Mouse (Mus musculus) cerebellum, adult (tissue): ENCODE results near the gene Psip1.
"Not testable (repeated sequence)": the region's sequence is repeated elsewhere in the genome, so short reads cannot be mapped to it uniquely, and the experiment has no call there.

ENCODE experiments used
- ATAC-seq: cut with Nextera tagmentation; 2 replicates; pipeline ENCODE4 v1.9.2; 2017; ENCODE audit warnings: mild to moderate bottlenecking, moderate library complexity, mixed read lengths; ENCODE audit not compliant: insufficient number of reproducible peaks, low FRiP score, low TSS enrichment

Psip1 gene

DNA sequence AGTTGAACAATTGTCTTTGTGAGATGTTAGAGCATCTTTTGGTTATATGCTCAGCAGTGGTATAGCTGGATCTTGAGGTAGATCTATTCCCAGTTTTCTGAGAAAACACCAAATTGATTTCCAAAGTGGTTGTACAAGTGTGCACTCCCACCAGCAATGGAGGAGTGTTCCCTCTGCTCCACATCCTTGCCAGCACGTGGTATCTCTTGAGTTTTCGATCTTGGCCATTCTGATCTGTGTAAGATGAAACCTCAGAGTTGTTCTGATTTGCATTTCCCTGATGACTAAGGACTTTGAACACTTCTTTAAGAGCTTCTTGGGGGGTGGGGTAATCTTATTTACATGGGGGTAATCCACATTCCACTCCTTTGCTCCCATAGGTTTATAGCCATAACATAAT lies 23.3 kb upstream of the Psip1 start:
- no peak for ATAC-seq

DNA sequence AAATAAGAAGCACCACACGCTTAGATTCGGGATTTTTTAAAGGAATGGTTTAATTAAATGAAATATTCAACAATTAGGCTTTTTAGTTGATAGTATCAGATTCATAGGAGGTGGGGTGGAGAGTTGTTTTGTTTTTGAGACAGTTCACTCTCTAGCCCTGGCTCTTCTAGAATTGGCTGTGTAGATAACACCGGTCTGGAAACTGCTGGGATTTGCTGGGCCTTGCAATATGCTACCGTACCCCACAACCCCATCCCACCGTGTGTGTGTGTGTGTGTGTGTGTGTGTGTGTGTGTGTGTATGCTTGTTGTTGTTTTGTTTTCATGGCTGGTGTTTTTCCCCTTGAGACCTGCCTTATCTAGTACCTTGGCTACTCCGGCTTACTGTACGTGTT lies 14.8 kb upstream of the Psip1 start:
- ATAC-seq: no peak

DNA sequence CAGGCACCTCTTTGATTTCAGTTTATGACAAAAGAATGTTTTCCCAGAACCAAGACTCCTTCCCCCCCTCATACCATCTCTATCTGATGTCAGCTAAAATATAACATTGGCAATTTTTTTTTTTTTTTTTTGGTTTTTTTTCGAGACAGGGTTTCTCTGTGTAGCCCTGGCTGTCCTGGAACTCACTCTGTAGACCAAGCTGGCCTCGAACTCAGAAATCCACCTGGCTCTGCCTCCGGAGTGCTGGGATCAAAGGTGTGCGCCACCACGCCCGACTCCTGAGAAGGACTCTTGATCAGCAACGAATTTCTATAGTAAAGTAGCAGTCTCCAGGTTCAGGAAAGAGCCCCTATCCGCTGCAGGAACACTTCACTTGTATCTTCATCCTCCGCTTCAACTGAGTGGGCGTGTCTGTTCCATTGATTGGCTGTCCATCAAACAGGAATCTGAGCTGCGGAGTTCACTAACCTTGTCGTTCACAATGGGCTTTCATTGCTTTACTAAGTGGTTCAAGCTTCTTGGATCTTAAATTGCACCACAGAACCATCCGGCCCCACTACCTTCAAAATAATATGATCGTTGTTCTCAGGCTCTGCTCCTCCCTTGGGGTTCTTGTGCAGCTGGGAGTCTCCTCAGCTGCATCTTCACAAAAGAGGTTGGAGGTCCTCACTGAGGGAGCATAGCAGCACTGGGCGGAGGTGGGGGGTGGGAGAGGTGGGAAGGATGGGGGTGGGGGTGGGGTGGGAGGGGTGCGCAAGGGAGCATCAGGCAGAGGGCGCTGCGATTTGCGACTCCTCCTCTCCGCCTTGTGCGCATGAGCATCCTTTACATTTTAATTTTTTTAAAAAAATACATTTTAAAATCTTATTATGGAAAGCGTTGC lies 14.1 kb upstream of the Psip1 start:
- no peak for ATAC-seq

DNA sequence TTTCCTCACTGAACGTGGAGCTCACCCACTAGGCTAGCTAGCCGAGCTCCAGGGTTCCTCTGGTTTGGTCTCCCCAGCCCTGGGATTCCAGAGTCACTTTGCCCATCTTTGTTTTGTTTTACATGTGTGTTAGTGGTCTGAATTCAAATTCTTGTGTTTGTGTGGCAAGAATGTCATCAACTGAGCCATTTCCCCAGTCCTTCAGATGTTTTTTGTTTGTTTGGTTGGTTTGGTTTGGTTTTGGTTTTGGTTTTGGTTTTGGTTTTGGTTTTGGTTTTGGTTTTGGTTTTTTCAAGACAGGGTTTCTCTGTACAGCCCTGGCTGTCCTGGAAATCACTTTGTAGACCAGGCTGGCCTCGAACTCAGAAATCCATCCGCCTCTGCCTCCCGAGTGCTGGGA lies 10.8 kb upstream of the Psip1 start:
- ATAC-seq: not testable (repeated sequence)

DNA sequence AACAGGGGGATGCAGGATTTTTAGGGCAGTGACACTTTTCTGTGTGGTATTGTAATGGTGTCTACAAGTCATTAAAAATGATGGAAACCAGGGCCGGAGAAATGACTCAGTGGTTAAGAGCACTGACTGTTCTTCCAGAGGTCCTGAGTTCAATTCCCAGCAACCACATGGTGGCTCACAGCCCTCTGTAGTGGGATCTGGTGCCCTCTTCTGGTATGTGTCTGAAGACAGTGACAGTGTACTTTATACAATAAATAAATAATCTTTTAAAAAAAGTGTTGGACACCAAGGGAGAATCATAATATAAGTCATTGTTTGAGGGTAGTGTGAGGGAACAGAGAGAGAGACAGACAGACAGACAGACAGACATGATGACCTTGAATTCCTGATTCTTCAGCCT lies 6.9 kb upstream of the Psip1 start:
- ATAC-seq: no peak

DNA sequence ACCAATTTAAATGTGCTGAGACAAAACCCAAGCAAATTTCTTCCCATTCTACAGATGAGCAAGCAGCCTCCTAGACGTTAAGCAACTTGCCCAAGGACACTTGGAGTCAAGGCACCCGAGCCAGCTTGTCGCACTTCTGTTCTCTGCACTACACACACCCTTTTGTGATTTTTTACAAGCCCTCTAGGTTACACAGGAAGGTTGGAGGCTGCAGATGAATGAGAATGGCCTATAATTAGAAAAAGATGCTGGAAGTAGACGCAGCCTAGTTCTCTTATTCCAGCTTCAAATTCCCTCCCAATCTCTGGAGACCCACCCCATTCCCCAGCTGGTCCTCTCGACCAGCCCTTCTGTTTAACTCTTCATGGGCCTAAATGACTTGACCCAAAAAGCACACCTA lies 2.9 kb upstream of the Psip1 start:
- no peak for ATAC-seq

DNA sequence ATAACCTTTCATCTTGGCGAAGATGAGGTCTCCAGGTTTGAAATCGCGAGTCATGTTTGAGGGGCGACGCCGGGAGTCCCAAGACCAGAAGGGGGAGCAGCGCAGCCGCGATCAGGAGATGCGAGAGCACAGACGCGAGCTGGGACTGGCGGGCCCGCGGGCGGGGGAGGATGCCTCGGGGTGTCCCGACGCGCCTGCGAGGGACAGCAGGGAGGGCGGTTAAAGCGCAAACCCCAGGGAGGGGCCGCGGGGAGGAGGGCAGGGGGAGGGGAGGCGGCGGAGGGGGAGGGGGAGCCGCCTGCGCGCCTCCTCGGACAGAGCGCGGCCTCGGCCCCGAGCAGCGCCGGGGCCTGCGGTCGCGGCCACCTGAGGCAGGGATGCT lies 533 bp downstream of the Psip1 start:
- peak; percentile 75 for ATAC-seq

DNA sequence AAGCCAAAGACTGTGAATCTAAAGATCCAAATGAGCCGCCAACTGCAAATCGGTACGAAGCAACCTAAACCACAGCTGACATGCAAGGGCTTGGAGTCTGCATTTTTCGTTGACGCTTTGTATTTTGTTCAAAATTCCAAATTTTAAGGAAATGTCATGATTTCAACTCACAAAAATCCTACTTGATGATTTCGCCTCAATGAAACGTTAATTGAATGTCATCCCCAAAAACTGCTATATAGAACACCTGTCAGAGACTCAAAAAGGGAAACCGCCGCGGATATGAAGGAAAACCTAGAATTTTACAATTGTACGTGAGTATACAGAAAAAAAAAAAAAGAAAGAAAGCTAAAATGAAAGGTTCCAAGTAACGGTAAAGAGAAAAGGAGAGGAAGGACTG lies 1.0 kb downstream of the Psip1 start:
- no peak for ATAC-seq

DNA sequence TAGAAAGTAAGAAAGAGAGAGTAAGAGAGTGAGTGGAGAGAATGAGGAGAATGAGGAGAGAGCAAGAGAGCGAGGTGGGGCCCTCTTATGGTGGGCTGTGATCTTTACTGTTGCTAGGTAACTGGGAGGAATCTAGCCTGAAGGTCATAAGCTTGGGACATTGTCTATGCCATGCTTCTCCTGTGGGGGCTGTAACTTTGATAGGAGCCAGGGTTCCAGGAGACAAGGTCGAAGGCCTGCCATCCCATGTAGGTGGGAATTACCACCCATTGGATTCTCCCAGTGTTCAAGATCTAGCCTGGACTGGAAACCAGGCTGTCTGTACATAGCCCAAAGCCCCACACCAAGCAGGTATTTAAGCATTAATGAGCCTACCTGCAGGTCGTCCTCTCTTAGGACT lies 18.1 kb downstream of the Psip1 start:
- no peak for ATAC-seq

DNA sequence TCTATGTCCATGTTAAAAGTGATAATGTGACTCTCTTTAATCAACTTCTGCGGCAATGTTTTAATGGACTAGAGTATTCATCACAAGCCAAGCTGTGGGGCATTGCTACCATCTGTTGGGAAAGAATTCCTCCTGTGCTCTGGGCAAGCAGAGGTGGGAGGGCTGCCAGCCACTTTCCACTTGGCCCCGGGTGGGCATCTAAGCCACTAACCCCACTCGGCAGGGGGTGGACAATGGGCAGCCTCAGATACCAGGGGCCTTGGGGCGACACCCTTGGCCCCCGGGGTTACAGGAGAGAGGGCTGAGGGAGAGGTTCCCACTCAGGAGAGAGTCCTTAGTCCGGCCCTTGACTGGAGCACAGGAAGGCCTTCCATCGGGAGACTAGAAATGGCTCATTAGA lies 18.6 kb downstream of the Psip1 start:
- peak; percentile 92 for ATAC-seq

DNA sequence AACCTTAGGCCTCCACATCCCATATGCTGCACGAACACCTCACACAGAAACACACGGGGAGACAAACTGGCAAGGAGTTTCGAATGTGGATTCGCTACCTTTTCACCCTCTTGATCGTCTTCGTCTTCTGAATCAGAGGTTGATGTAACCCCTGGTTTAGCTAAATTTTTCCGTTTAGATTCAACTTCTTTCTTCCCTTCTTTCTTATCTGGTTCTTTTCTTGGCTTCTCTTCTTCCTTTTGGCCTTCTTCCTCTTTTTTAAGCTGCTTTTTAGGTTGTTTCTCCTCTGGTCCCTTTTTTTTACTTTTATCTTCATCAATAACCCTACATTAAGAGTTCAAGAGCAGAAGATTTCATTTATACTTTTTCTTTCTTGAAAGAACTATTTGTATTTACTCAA lies 21.4 kb downstream of the Psip1 start:
- no peak for ATAC-seq

DNA sequence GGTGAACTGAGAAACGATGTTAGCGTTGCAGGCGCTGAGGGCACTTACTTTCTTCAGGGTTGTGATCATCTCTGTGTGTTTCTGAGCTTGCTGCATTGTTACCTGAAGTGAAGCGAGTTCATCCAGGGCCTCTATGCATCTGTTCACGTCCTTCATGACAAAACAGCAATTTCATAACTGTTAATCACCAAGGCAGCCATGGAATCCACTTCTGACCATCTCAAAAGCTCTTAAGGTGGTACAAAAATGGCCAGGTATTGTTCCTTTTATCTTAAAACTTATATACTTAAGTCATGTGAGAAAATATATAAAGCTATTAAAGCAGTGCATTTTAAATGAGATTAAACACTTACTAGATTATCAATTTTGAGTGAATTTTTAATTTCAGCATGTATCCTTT lies 26.2 kb downstream of the Psip1 start:
- ATAC-seq: no peak

DNA sequence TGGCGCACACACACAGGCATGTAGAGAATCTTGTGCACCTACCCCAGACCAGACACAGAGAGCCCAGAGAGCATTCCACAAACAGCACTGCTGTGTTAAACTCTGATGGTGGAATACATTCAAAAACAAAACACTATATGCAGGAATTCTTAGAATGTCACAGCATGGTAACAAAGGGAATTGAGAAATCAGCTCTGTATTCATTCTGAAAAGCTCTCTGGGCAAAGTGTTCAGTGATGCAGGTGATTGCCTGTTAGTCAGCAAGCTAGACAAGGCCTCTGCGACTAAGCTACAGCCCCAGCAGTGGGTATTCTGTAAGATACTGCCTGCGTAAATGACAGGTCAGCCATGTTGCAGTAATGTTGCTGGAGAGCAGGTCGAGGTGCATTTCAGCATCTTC lies 35.5 kb downstream of the Psip1 start:
- ATAC-seq: no peak

DNA sequence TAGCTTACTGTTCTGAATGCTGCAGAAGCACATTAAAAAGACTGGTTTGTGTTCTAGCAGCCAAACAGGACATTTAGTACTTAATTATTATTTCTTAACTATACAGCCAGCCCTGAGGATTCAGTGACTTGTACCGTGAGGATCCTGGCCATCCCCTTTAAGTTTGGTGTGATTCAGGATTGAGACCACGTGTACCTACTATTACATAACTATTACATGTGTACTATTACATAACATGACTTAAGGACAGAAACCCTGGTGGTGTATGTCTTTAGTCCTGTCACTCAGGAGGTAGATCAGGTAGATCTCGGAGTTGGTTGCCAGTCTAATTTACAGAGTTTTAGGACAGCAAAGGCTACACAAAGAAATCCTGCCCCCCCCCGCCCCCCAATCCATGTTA lies 45.2 kb downstream of the Psip1 start:
- ATAC-seq: no peak

DNA sequence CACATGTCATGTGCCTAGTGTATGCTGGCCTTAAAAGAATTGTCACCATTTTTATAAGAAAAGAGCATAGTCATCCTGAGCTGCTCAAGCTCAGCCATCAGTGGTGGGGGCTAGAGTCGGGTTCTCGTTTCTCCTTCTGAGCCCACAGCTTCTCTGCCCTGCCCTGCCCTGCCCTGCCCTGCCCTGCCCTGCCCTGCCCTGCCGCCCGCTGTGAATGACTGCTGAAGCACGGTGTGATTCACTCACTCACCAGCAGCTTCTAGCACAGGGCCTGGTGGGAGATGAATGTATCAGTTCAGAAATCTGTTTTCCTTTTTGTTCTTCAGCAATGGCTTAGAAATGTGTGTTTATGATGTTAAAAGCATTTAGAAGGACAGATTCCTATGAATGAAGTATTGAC lies 47.2 kb downstream of the Psip1 start:
- peak; percentile 53; the same call in 1 of the 2 replicates for ATAC-seq

DNA sequence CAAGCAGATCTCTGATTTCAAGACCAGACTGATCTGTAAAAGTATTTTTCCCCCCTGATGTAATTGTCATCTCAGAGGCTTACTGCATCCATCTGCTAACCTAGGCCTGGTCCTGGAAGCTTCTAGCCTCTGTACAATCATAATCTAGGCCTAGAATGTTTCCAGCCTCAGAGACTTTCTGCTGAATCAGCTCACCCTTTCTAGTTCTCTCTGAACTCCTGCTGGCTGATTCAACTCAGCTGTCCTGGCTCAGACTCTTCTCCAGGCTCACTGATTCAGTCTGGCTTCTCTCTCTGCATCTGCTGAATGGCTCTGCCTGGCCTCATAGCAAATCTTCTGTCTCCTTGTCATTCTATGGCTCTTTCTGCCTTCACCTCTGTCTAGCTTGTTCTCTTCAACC lies 48.1 kb downstream of the Psip1 start:
- ATAC-seq: no peak

DNA sequence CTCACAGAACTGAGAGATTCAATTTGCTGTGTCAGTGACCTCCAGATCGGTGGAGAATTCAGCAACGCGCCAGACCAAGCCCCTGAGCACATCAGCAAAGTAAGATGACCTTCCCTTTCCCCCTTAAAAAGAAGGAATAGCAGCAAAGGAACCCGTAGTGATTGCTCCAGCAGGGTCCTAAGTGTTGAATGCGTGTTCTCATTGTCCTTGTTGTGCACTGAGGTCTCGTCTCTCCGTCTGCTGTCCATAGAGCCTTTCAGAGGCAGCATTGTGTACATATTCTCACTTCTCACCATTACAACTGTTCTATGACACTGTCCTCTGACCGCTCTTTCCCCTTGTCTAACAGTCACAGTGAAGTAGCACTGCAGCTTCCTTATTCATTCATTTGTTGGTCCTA lies 49.9 kb downstream of the Psip1 start:
- no peak for ATAC-seq

DNA sequence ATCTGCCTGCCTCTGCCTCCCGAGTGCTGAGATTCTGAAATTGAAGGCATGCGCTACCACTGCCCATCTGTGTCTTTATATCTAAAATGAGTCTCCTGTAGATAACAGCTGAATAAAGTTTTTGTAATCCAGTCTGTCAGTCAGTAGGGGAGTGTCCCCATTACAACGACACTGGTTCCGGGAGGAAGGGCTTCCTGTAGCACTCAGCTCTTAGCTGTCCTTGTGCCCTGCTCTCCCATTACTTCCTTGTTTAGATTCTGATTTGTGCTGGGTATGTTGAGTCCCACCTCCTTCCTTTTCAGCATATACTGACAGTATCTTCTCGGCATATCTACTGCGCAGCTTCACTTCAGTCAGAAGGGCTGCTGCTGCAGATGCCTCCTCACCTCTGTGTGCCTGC lies 53.4 kb downstream of the Psip1 start:
- ATAC-seq: no peak

DNA sequence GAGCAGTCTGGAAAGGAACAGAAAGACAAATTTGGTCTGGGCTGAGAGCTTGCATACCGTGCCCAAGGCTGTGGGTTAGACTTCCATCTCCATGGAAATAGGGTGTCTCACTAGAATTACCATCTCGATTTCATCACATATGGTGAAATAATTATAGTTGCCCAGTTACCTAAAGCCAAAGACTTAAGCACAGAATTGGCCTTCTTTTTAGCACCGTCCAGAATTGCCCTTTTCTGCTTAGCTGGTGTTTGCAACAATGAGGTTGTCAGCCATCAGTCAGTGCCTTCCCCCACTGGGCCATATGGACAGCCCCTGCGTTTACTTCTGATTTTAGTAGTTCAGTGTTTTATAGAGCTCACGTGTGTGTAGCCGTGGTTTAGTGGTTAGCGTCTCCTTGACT lies 54.3 kb downstream of the Psip1 start:
- no peak for ATAC-seq

DNA sequence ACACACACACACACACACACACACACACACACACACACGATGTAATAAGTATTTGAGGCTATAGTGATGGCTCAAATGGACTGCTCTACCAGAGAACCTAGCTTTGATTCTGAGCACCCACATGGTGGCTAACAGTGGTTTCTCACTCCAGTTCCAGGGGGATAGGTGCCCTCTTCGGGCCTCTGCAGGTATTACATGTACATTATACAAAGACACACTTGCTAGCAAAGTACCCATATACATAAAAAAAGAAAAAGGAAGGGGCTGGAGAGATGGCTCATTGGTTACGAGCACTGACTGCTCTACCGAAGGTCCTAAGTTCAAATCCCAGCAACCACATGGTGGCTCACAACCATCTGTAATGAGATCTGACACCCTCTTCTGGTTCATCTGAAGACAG lies 57.4 kb downstream of the Psip1 start:
- no peak for ATAC-seq

DNA sequence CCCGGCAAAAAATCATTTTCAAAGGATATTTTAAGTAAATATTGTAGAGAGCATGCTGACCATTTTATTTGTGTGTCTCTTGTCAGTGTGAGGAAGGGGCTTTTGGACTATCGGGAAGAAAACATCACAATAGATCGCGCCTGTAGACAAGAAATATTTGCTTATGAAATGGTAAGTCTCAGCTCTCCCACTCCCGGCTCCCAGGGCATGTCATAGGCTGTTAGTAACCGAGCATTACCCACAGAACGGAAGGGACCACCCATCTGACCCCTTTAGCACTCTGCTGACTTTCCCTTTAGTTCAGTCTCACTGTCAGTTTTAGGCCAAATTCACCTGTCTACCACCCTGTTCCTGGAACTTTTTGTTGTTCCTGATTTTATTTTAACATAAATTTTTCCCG lies 58.6 kb downstream of the Psip1 start:
- ATAC-seq: no peak

DNA sequence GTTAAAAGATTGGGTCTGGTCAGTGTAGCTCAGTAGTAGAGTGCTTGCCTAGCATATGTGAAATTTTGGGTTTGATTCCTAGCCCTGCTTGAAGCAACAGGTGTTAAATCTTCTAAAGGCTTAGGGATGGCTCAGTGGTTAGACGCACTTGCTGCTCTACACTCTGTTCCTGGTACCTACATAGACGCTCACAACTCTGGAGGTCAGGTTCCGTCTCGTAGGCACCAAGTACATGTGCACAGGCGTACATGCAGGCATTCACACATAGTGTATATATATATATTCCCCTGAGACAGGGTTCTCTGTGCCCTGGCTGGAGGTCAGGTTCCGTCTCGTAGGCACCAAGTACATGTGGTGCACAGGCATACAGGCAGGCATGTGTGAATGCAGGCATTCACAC lies 59.1 kb downstream of the Psip1 start:
- no peak for ATAC-seq

DNA sequence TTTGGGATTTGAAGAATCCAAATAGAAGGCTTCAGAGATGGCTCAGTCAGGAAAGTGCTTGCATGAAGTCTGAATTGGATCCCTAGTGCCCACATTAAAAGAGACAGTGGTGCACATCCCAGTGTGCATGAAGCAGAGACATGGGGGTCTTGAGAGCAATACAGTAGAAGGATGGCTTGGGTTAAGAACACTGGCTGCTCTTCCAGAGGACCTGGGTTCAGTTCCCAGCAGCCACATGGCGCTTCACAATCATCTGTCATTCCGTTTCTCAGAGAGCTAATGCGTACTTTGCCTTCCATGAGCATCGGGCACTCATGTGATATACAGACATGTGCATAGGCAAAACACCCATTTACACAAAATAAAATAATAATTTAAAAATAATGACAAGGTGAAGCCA lies 61.1 kb downstream of the Psip1 start:
- ATAC-seq: no peak
